Mouse (Mus musculus): ENCODE results near the gene Mpz.
A peak's percentile ranks its signal among the peaks of the same experiment; 100 is the strongest.

The Mpz gene

DNA sequence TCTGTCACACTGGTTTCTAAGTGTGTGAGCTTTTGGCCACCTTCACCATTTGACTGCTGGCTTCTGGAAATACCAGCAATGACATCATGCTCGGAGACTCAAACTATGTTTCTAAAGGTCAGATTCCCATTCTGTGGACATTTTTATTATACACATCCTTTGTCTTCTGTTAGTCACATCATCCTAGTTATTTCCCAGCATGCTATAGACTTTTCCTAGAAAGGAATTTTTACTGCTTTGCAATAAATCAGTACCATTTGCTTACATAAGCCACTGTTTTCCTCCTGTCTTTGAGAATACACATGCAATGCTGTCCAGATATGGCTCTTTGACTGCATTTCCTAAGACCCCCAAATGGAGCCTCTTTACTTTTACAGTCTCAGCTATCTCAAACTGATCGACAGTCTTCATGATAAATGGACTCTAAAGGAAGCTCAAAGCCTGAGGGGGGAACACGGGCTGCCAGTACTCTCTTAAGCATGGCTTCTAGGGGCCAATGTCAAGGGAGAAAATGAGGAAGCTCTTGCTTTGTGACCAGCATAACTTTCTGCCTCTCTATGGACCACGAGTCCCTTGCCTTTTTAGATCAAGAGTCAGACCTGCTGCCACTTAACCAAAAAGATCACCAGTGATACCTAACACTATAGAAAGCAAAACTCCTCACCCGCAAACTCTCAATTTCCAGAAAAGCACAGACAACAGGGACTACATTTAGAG lies 15.3 kb downstream of the Mpz start:
- TF ChIP-seq GATA4 (IDR thresholded peaks at IDR 0.05; ENCODE audit: insufficient replicate concordance, low read length), result no peak

GRCm38 (mm10) chr1:171168906-171169305 lies 18.4 kb downstream of the Mpz start:
- peak; percentile 17; the same call in 1 of the 2 replicates for TF ChIP-seq GATA4 (IDR thresholded peaks at IDR 0.05; ENCODE audit: insufficient replicate concordance, low read length)

DNA sequence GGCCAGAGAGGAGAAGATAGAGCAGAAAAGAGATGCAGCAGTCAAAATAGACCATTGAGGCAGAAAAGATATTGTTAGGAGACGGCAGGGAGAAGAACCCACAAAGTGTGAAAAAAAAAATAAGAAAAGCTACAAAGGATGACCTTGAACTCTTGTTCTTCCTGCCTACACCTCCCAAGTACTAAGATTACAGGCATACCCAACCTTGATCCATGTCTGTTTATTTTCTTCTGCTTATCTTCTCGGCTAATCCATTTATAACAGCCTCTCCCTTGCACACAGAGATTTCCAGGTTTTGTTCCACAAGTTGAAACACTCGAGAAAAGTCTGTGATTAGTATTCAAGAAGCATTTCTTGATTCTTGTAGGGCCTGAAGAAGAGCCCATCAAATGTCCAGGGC lies 19.4 kb downstream of the Mpz start:
- peak; percentile 30; the same call in 1 of the 2 replicates for TF ChIP-seq GATA4 (IDR thresholded peaks at IDR 0.05; ENCODE audit: insufficient replicate concordance, low read length)

GRCm38 (mm10) chr1:171171138-171171537 lies 20.6 kb downstream of the Mpz start:
- TF ChIP-seq GATA4 (IDR thresholded peaks at IDR 0.05; ENCODE audit: insufficient replicate concordance, low read length), result 0 out of 2 replicates have a peak, but pooled peaks have one; percentile 52

GRCm38 (mm10) chr1:171172779-171173178 lies 22.3 kb downstream of the Mpz start:
- no peak for TF ChIP-seq GATA4 (IDR thresholded peaks at IDR 0.05; ENCODE audit: insufficient replicate concordance, low read length)

DNA sequence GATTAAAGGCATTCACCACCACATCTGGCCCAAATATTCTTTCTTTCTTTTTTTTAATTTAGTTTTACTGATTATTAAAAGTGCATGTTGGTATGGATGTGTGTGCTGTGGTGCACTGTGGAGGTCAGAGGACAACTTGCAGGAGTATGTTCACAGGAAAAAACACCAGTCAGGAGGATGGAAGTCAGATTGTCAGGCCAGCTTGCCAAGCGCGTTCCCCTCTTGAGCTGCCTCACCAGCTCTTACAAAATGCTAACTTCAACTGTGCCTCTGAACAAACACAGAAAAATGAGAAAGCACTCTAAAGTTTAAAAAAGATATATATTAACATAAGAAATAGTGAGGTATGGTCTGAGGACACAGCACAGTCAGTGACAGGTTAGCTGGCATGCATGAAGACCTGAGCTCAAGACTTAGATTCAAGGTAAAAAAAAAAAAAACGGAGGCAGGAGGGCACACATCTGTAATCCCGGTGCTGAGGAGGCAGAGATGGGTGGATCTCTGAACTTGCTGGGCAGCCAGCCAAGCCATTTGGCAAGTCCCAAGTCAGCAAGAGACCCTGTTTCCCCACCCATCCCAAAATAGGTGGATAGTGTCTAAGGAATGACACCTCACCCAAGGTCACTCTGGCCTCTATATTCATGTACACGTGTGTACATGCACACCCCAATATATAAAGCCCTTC lies 29.1 kb downstream of the Mpz start:
- TF ChIP-seq GATA4 (IDR thresholded peaks at IDR 0.05; ENCODE audit: insufficient replicate concordance, low read length), result 0 out of 2 replicates have a peak, but pooled peaks have one; percentile 21

- no peak for TF ChIP-seq GATA4 (IDR thresholded peaks at IDR 0.05; ENCODE audit: insufficient replicate concordance, low read length)
Measured at GRCm38 (mm10) chr1:171183025-171183424, 32.5 kb downstream of the Mpz start.

- no peak for TF ChIP-seq GATA4 (IDR thresholded peaks at IDR 0.05; ENCODE audit: insufficient replicate concordance, low read length)
Measured at GRCm38 (mm10) chr1:171183620-171184019, 33.1 kb downstream of the Mpz start.

- no peak for TF ChIP-seq GATA4 (IDR thresholded peaks at IDR 0.05; ENCODE audit: insufficient replicate concordance, low read length)
Measured at GRCm38 (mm10) chr1:171184314-171184713, 33.8 kb downstream of the Mpz start.

- TF ChIP-seq GATA4 (IDR thresholded peaks at IDR 0.05; ENCODE audit: insufficient replicate concordance, low read length), result no peak
Measured at GRCm38 (mm10) chr1:171185655-171186054, 35.1 kb downstream of the Mpz start.

DNA sequence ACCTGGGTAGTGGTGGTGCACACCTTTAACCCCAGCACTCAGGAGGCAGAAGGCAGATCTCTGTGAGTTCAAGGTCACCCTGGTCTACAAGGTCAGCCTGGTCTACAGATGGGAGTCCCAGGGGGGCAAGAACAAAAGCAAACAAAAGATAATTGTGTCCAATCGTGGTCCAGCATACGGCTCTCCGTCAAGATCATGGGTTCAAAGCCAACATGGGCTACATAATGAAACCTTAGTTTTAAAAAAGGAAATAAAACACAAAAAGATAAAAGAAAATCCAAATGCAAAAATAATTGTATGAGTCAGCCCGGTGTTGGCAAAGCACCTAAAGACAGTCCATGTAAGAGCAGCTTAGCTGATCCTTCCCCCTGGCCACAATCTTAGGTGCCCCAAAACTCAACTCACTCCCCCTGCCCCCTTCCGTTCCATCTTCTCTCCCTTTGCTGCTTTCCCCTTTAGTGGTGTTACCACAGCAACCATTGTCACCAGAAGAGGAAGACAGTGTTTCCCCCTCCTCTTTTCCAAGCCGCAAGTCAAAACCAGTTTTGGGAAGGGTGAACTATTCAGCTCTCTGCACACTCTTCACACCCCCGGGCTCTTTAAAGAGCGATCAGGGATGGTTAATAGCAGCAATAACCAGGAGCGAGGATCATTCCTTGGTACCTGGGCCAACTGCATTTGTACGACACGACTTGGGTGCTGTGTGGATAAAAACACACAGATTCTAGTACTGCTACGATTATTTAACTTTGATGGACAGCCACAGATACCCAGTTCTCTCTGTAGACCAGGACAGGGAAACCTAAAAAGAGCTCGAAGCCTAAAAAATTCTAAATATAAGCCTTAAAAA lies 37.6 kb downstream of the Mpz start:
- TF ChIP-seq GATA4 (IDR thresholded peaks at IDR 0.05; ENCODE audit: insufficient replicate concordance, low read length), result no peak

DNA sequence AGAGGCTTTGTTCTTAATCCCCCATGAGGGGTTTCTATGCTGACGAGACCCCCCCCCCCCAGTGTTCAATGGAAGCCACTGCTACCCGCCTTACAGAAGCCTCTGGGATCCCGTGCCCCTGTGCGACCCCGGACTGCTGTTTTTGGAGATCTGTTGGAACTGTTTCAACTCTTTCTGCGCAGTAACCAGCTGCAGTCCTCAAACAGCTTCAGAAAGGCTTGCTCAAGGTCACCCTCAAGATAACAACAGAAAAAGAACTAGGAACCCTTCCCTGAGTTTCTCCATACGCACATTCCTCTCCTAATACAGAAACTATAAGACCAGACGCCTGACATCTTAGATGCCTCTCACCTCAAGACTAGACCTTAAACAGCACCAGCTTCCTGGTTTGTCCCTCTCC lies 38.5 kb downstream of the Mpz start:
- no peak for TF ChIP-seq GATA4 (IDR thresholded peaks at IDR 0.05; ENCODE audit: insufficient replicate concordance, low read length)

DNA sequence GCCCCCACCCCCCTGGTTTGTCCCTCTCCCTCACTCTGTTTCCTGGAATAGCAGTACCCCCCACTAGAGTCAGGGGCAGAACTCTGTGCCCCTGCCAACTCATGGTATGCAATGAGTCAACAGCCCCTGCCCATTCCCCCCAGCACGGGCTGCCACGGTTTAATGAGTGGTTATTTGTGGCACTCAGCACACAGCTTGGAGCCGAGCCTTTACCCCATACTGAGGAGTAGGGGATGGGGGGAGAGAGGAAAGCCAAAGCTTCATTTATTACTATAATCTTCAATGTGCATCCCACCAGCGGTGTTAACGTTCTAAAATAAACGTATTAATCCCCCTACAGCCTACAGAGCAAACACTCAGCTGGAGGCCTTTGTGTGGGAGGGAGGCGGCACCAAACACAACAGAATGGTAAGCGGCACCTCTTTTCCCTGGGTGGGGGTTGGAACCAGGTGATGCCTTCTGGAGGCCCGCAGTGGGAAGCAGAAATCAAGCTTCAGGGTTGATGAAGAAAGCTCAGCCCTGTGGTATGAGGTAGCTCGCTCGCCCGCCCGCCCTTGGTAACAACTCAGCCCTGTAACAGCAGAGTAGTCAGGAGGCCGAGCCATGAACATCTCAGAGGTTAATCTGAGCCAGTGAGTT lies 39.1 kb downstream of the Mpz start:
- no peak for TF ChIP-seq GATA4 (IDR thresholded peaks at IDR 0.05; ENCODE audit: insufficient replicate concordance, low read length)

- TF ChIP-seq GATA4 (IDR thresholded peaks at IDR 0.05; ENCODE audit: insufficient replicate concordance, low read length), result no peak
Measured at GRCm38 (mm10) chr1:171190832-171191231, 40.3 kb downstream of the Mpz start.

DNA sequence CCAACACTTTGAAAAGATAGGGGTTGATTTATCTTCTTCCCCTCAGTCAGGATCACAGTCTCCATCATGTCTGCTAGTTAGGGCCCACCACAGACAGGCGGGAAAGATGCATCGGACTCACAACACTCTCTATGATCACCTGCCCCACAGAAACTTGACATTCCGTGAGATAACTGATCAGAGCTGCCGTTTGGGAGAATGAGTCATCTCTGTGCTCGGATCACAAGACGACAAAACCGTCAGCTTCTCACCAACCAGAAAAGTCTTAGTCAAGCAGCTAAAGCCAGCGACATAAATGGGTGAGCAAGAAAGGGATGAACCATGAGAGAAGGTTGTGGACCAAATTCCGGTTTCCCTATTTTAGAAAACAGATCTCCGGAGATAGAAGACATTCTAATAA lies 41.8 kb downstream of the Mpz start:
- TF ChIP-seq GATA4 (IDR thresholded peaks at IDR 0.05; ENCODE audit: insufficient replicate concordance, low read length), result no peak

Data from liver, adult (tissue).